Mouse (Mus musculus): ENCODE results near the gene Rasa3. TPM values are rescaled to one million over a fixed set of nuclear protein-coding genes. Genes with fewer than 3 reads are reported as not detected.

Rasa3 gene
- polyA plus RNA-seq, 1 experiment, result 10.8 TPM

- no peaks in the 10 kb centered on the region for H3K27me3 ChIP-seq (replicated peaks; ENCODE audit: control insufficient read depth, insufficient read depth, low read length)
- no peak for DNase-seq
- no peaks in the 10 kb centered on the region for H3K36me3 ChIP-seq (ENCODE audit: control insufficient read depth, insufficient read depth, low read length)
- peaks cover 15% of the 10 kb centered on the region for H3K4me1 ChIP-seq (ENCODE audit: control insufficient read depth, insufficient read depth, low read length)
- H3K27ac ChIP-seq (ENCODE audit: insufficient read depth, low read depth, low read length), result 0 out of 2 replicates have a peak overlapping the region, but pooled peaks have one; percentile 1
- H3K4me3 ChIP-seq (ENCODE audit: insufficient read depth, low read depth, low read length), result no peak overlapping the region
- WGBS, result 61% methylated on average over 6 of the region's 6 CpGs
- TF ChIP-seq CTCF (conservative IDR thresholded peaks at IDR 0.05; ENCODE audit: insufficient read depth, insufficient read length, low read depth, low read length) (no peak), POLR2A (IDR thresholded peaks at IDR 0.05; ENCODE audit: low read depth, low read length) (no peak)
Measured at GRCm38 (mm10) chr8:13517284-13517781, 160.1 kb downstream of the Rasa3 start.

Other genes starting within 250 kb of the Rasa3 start
- 1.3 and 1.8 TPM in 2 replicates for gene Tmem255b, start 242.4 kb downstream of the Rasa3 start, polyA plus RNA-seq (2012; rRNA removed)
- 461 and 486 TPM in 2 replicates for gene Gas6, start 183.1 kb downstream of the Rasa3 start, polyA plus RNA-seq (2012; rRNA removed)
- gene 1700029H14Rik, start 115.1 kb downstream of the Rasa3 start, polyA plus RNA-seq (2012; rRNA removed), result not detected in 2 replicates
- gene Cfap97d2, start 28.3 kb upstream of the Rasa3 start, polyA plus RNA-seq (2012; rRNA removed), result not detected in 2 replicates
- gene Cdc16, start 80.1 kb upstream of the Rasa3 start, polyA plus RNA-seq (2012; rRNA removed), result 30.2 and 33.1 TPM in 2 replicates
- gene Upf3a, start 108.0 kb upstream of the Rasa3 start, polyA plus RNA-seq (2012; rRNA removed), result 7.1 and 8.1 TPM in 2 replicates
- gene AF366264, start 160.8 kb upstream of the Rasa3 start, polyA plus RNA-seq (2012; rRNA removed), result not detected in 2 replicates
- gene Champ1, start 192.0 kb upstream of the Rasa3 start, polyA plus RNA-seq (2012; rRNA removed), result 8.8 and 10.3 TPM in 2 replicates
- gene Coprs, start 212.7 kb upstream of the Rasa3 start, polyA plus RNA-seq (2012; rRNA removed), result 31.4 TPM in 2 replicates

Measured in kidney, adult 2 months (tissue).